Mouse (Mus musculus): ENCODE data around the gene Zeb2. TPM values are rescaled to one million over a fixed set of nuclear protein-coding genes. Genes with fewer than 3 reads are reported as not detected.

Gene Zeb2
- polyA plus RNA-seq, 1 experiment, result 25.6 TPM

- no peak for TF ChIP-seq POLR2A (IDR thresholded peaks at IDR 0.05; ENCODE audit: low read depth, low read length)
- no peak for TF ChIP-seq CTCF (conservative IDR thresholded peaks at IDR 0.05; ENCODE audit: insufficient read depth, insufficient read length, low read depth, low read length)
- no peak for DNase-seq
- Histone ChIP-seq H3K36me3 (ENCODE audit: control insufficient read depth, insufficient read depth, low read length) (peaks cover 1% of the 10 kb centered on the region; the same call in 1 of the 2 replicates), H3K27ac (ENCODE audit: insufficient read depth, low read depth, low read length) (no peak overlapping the region), H3K4me3 (ENCODE audit: insufficient read depth, low read depth, low read length) (no peak overlapping the region), H3K27me3 (replicated peaks; ENCODE audit: control insufficient read depth, insufficient read depth, low read length) (no peaks in the 10 kb centered on the region), H3K4me1 (ENCODE audit: control insufficient read depth, insufficient read depth, low read length) (no peaks in the 10 kb centered on the region)
- 57% methylated on average over 3 of the region's 3 CpGs for WGBS
Observed at GRCm38 (mm10) chr2:45089251-45089530, 28.0 kb downstream of the Zeb2 start.

GRCm38 (mm10) chr2:45088435-45089250 lies 28.6 kb downstream of the Zeb2 start:
- WGBS, result 49% methylated on average over 15 of the region's 15 CpGs
- H3K27me3 ChIP-seq (replicated peaks; ENCODE audit: control insufficient read depth, insufficient read depth, low read length), result no peaks in the 10 kb centered on the region
- no peak for DNase-seq

GRCm38 (mm10) chr2:45087208-45087607 lies 30.0 kb downstream of the Zeb2 start:
- no peak overlapping the region for H3K27ac ChIP-seq (ENCODE audit: insufficient read depth, low read depth, low read length)
- H3K36me3 ChIP-seq (ENCODE audit: control insufficient read depth, insufficient read depth, low read length), result no peaks in the 10 kb centered on the region; the same call in 1 of the 2 replicates
- H3K27me3 ChIP-seq (replicated peaks; ENCODE audit: control insufficient read depth, insufficient read depth, low read length), result no peaks in the 10 kb centered on the region
- TF ChIP-seq POLR2A (IDR thresholded peaks at IDR 0.05; ENCODE audit: low read depth, low read length) (no peak), CTCF (conservative IDR thresholded peaks at IDR 0.05; ENCODE audit: insufficient read depth, insufficient read length, low read depth, low read length) (no peak)
- no peak overlapping the region for H3K4me3 ChIP-seq (ENCODE audit: insufficient read depth, low read depth, low read length)
- WGBS, result 73% methylated on average over 4 of the region's 4 CpGs
- H3K4me1 ChIP-seq (ENCODE audit: control insufficient read depth, insufficient read depth, low read length), result no peaks in the 10 kb centered on the region
- no peak for DNase-seq

More at GRCm38 (mm10) chr2:45088435-45089250, 28.6 kb downstream of the Zeb2 start:
- TF ChIP-seq POLR2A (IDR thresholded peaks at IDR 0.05; ENCODE audit: low read depth, low read length), result no peak
- TF ChIP-seq CTCF (conservative IDR thresholded peaks at IDR 0.05; ENCODE audit: insufficient read depth, insufficient read length, low read depth, low read length), result no peak
- Histone ChIP-seq H3K36me3 (ENCODE audit: control insufficient read depth, insufficient read depth, low read length) (peaks cover 1% of the 10 kb centered on the region; the same call in 1 of the 2 replicates), H3K4me1 (ENCODE audit: control insufficient read depth, insufficient read depth, low read length) (no peaks in the 10 kb centered on the region), H3K27ac (ENCODE audit: insufficient read depth, low read depth, low read length) (no peak overlapping the region), H3K4me3 (ENCODE audit: insufficient read depth, low read depth, low read length) (no peak overlapping the region)

- H3K27ac ChIP-seq (ENCODE audit: insufficient read depth, low read depth, low read length), result no peak overlapping the region
- no peak overlapping the region for H3K4me3 ChIP-seq (ENCODE audit: insufficient read depth, low read depth, low read length)
- WGBS, result 84% methylated on average over 5 of the region's 5 CpGs
- no peak for DNase-seq
- TF ChIP-seq CTCF (conservative IDR thresholded peaks at IDR 0.05; ENCODE audit: insufficient read depth, insufficient read length, low read depth, low read length) (no peak), POLR2A (IDR thresholded peaks at IDR 0.05; ENCODE audit: low read depth, low read length) (no peak)
- H3K36me3 ChIP-seq (ENCODE audit: control insufficient read depth, insufficient read depth, low read length), result no peaks in the 10 kb centered on the region
- no peaks in the 10 kb centered on the region for H3K27me3 ChIP-seq (replicated peaks; ENCODE audit: control insufficient read depth, insufficient read depth, low read length)
- H3K4me1 ChIP-seq (ENCODE audit: control insufficient read depth, insufficient read depth, low read length), result no peaks in the 10 kb centered on the region
Observed at GRCm38 (mm10) chr2:45085653-45086052, 31.5 kb downstream of the Zeb2 start.

GRCm38 (mm10) chr2:45083042-45083441 lies 34.2 kb downstream of the Zeb2 start:
- Histone ChIP-seq H3K4me3 (ENCODE audit: insufficient read depth, low read depth, low read length) (no peak overlapping the region), H3K4me1 (ENCODE audit: control insufficient read depth, insufficient read depth, low read length) (no peaks in the 10 kb centered on the region), H3K27me3 (replicated peaks; ENCODE audit: control insufficient read depth, insufficient read depth, low read length) (no peaks in the 10 kb centered on the region), H3K36me3 (ENCODE audit: control insufficient read depth, insufficient read depth, low read length) (no peaks in the 10 kb centered on the region), H3K27ac (ENCODE audit: insufficient read depth, low read depth, low read length) (no peak overlapping the region)
- DNase-seq, result no peak
- TF ChIP-seq CTCF (conservative IDR thresholded peaks at IDR 0.05; ENCODE audit: insufficient read depth, insufficient read length, low read depth, low read length) (no peak), POLR2A (IDR thresholded peaks at IDR 0.05; ENCODE audit: low read depth, low read length) (no peak)
- WGBS, result 40% methylated on average over 10 of the region's 10 CpGs

- Histone ChIP-seq H3K27ac (ENCODE audit: insufficient read depth, low read depth, low read length) (no peak overlapping the region), H3K4me3 (ENCODE audit: insufficient read depth, low read depth, low read length) (no peak overlapping the region), H3K36me3 (ENCODE audit: control insufficient read depth, insufficient read depth, low read length) (0 out of 2 replicates have a peak, but pooled peaks cover 2% of the 10 kb centered on the region), H3K4me1 (ENCODE audit: control insufficient read depth, insufficient read depth, low read length) (no peaks in the 10 kb centered on the region), H3K27me3 (replicated peaks; ENCODE audit: control insufficient read depth, insufficient read depth, low read length) (no peaks in the 10 kb centered on the region)
- TF ChIP-seq CTCF (conservative IDR thresholded peaks at IDR 0.05; ENCODE audit: insufficient read depth, insufficient read length, low read depth, low read length) (no peak), POLR2A (IDR thresholded peaks at IDR 0.05; ENCODE audit: low read depth, low read length) (no peak)
- no peak for DNase-seq
- 91% methylated on average over 4 of the region's 4 CpGs for WGBS
Observed at GRCm38 (mm10) chr2:45081559-45081958, 35.6 kb downstream of the Zeb2 start.

- 61% methylated on average over 3 of the region's 3 CpGs for WGBS
- TF ChIP-seq CTCF (conservative IDR thresholded peaks at IDR 0.05; ENCODE audit: insufficient read depth, insufficient read length, low read depth, low read length), result no peak
- TF ChIP-seq POLR2A (IDR thresholded peaks at IDR 0.05; ENCODE audit: low read depth, low read length), result no peak
- Histone ChIP-seq H3K27ac (ENCODE audit: insufficient read depth, low read depth, low read length) (no peak overlapping the region), H3K27me3 (replicated peaks; ENCODE audit: control insufficient read depth, insufficient read depth, low read length) (no peaks in the 10 kb centered on the region), H3K4me3 (ENCODE audit: insufficient read depth, low read depth, low read length) (no peak overlapping the region), H3K36me3 (ENCODE audit: control insufficient read depth, insufficient read depth, low read length) (0 out of 2 replicates have a peak, but pooled peaks cover 2% of the 10 kb centered on the region), H3K4me1 (ENCODE audit: control insufficient read depth, insufficient read depth, low read length) (no peaks in the 10 kb centered on the region; the same call in 1 of the 2 replicates)
- no peak for DNase-seq
Observed at GRCm38 (mm10) chr2:45077938-45078487, 39.2 kb downstream of the Zeb2 start.
